Mouse (Mus musculus) embryonic facial prominence, embryonic 12.5 days (tissue): ENCODE results near the gene Tanc1. TPM values are rescaled to one million over a fixed set of nuclear protein-coding genes. Genes with fewer than 3 reads are reported as not detected.

Experiments used
- ATAC-seq: fragments of 200-750 bp; cut with Nextera tagmentation; 2 replicates; pipeline ENCODE4 v1.8.0; 2017; ENCODE audit not compliant: insufficient number of reproducible peaks, insufficient read depth, low FRiP score, low TSS enrichment
- H3K27ac ChIP-seq: fragments of 300-500 bp; sonication (generic); 2 replicates; pipeline ENCODE4 v1.5.1; 2016; ENCODE audit warnings: mild to moderate bottlenecking
- H3K27me3 ChIP-seq: fragments of 300-500 bp; sonication (generic); 2 replicates; pipeline ENCODE4 v1.6.1; 2016; ENCODE audit warnings: mild to moderate bottlenecking, moderate library complexity
- H3K36me3 ChIP-seq: fragments of 300-500 bp; sonication (generic); 2 replicates; pipeline ENCODE4 v1.6.1; 2016; ENCODE audit warnings: mild to moderate bottlenecking
- H3K4me1 ChIP-seq: fragments of 300-500 bp; sonication (generic); 2 replicates; pipeline ENCODE4 v1.6.1; 2016
- H3K4me2 ChIP-seq: fragments of 300-500 bp; sonication (generic); replicated peaks from 2 replicates; pipeline ENCODE4 v1.6.1; 2016; ENCODE audit warnings: mild to moderate bottlenecking, moderate library complexity
- H3K4me3 ChIP-seq: fragments of 300-500 bp; sonication (generic); 2 replicates; pipeline ENCODE4 v1.5.1; 2016; ENCODE audit warnings: mild to moderate bottlenecking
- H3K9ac ChIP-seq: fragments of 300-500 bp; sonication (generic); 2 replicates; pipeline ENCODE4 v1.6.1; 2016; ENCODE audit warnings: mild to moderate bottlenecking, moderate library complexity
- H3K9me3 ChIP-seq: fragments of 300-500 bp; sonication (generic); 2 replicates; pipeline ENCODE4 v1.6.1; 2016; ENCODE audit warnings: mild to moderate bottlenecking, moderate library complexity
- WGBS: fragments of 180-500 bp; shearing (Covaris S2); methylation state at CpG from one replicate; pipeline ENCODE4 v1.1.7; 2016; 5-methylcytosine and 5-hydroxymethylcytosine counted together
- polyA plus RNA-seq: library from polyadenylated mRNA; unstranded; fragments of >200 nt; fragmentation: Nextera tagmentation; extraction: Ambion mirVana; gene quantifications from 2 replicates; pipeline ENCODE4 v1.2.1, GENCODE M21; 2016

Tanc1 gene
- polyA plus RNA-seq, 1 experiment from 2014 or later: 37.5 TPM

- WGBS: 54% methylated on average over 5 of the region's 5 CpGs
- 0 out of 2 replicates have a peak, but pooled peaks cover 4% of the 10 kb centered on the region for H3K36me3 ChIP-seq
- no peak overlapping the region for H3K27ac ChIP-seq
- no peaks in the 10 kb centered on the region for H3K9me3 ChIP-seq
- no peak overlapping the region for H3K4me3 ChIP-seq
- no peaks in the 10 kb centered on the region for H3K27me3 ChIP-seq
- no peak overlapping the region for H3K9ac ChIP-seq
- no peak overlapping the region for H3K4me2 ChIP-seq
- ATAC-seq: no peak
- peaks cover 34% of the 10 kb centered on the region for H3K4me1 ChIP-seq
These were observed 121.6 kb downstream of the Tanc1 start for GRCm38 (mm10) chr2:59733410-59733809.

DNA sequence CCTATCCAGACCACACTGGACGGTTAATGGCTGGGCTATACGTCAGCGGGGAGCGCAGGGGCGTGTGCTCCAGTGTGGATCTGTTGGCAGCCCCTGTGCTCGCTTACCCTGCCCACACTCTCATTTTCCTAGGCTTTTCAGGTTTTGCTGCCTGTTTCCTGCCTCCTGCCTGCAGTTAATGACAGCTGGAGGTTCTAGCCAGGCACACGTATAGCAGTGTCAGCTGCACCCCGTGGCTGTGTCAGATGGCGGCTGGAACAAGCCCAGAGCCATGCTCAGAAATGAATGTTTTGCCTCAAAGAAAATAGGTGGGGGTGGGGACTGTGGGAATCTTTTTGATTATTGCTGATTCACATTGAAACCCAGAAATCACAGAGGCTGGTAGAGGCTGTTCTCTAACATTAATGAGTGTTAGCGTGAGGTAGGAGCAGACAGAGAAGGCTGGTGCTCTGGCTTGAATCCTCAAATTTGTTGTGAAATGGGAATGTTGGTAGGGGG, 124.6 kb downstream of the Tanc1 start:
- no peak overlapping the region for H3K9ac ChIP-seq
- no peak overlapping the region for H3K4me2 ChIP-seq
- peak overlapping the region; percentile 54 for H3K27ac ChIP-seq
- H3K4me3 ChIP-seq: no peak overlapping the region
- no peaks in the 10 kb centered on the region for H3K9me3 ChIP-seq
- no peaks in the 10 kb centered on the region for H3K36me3 ChIP-seq
- WGBS: 57% methylated on average over 10 of the region's 10 CpGs
- no peaks in the 10 kb centered on the region for H3K27me3 ChIP-seq
- ATAC-seq: no peak; the same call in 1 of the 2 replicates
- H3K4me1 ChIP-seq: peaks cover 37% of the 10 kb centered on the region

DNA sequence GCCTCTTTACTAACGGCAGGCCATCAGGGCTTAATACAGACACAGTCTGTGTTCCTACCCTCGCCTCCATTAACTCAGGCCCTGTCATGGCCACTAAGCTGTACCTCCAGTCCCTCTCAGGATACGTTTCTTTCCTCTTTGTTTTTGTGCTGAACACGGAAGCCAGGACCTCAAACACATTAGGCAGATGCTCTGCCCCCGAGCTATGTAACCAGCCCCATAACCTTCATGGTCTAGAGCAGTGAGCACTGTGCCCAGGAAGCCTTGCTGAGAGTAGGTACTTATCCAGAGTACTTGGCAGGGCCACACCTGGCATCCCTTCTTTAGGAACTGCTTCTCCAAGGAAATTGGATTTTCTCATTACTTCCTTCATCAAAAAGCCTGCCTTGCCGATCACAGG, 125.5 kb downstream of the Tanc1 start:
- WGBS: 74% methylated on average over 6 of the region's 6 CpGs
- peaks cover 46% of the 10 kb centered on the region for H3K4me1 ChIP-seq
- no peak overlapping the region for H3K27ac ChIP-seq
- H3K4me2 ChIP-seq: no peak overlapping the region
- no peak overlapping the region for H3K9ac ChIP-seq
- no peak overlapping the region for H3K4me3 ChIP-seq
- no peaks in the 10 kb centered on the region for H3K36me3 ChIP-seq
- no peaks in the 10 kb centered on the region for H3K9me3 ChIP-seq
- ATAC-seq: no peak
- H3K27me3 ChIP-seq: no peaks in the 10 kb centered on the region

- H3K4me1 ChIP-seq: peaks cover 47% of the 10 kb centered on the region
- 77% methylated on average over 5 of the region's 5 CpGs for WGBS
- no peaks in the 10 kb centered on the region for H3K27me3 ChIP-seq
- no peak for ATAC-seq
- H3K36me3 ChIP-seq: no peaks in the 10 kb centered on the region
- no peak overlapping the region for H3K4me2 ChIP-seq
- no peaks in the 10 kb centered on the region for H3K9me3 ChIP-seq
- H3K27ac ChIP-seq: no peak overlapping the region
- no peak overlapping the region for H3K9ac ChIP-seq
- H3K4me3 ChIP-seq: no peak overlapping the region
These were observed 126.5 kb downstream of the Tanc1 start for GRCm38 (mm10) chr2:59738356-59738755.

DNA sequence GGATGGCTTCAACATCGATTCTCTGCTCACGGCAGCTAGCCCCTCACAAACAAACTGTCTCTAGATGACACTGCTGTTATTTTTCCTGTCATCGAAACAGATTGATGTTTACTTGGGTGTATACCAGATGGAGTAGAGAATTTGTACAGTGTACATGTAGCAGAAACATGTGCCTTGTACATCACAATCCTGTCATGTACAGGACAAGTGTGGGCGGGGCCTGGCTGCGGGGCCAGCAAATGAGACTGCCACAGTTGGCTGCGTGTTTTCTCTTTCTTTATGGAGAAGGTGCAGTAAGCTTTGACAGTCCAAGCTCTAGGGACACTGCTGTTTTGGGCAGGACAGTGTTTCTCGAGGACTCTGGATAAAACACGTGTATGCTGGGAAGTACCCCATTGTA, 127.2 kb downstream of the Tanc1 start:
- Histone ChIP-seq H3K36me3 (no peaks in the 10 kb centered on the region), H3K4me3 (no peak overlapping the region), H3K4me2 (no peak overlapping the region), H3K27ac (no peak overlapping the region), H3K4me1 (peaks cover 41% of the 10 kb centered on the region), H3K9ac (no peak overlapping the region), H3K27me3 (no peaks in the 10 kb centered on the region), H3K9me3 (no peaks in the 10 kb centered on the region)
- no peak for ATAC-seq
- 82% methylated on average over 8 of the region's 8 CpGs for WGBS

GRCm38 (mm10) chr2:59742500-59743116, 130.8 kb downstream of the Tanc1 start:
- H3K27me3 ChIP-seq: no peaks in the 10 kb centered on the region
- H3K9me3 ChIP-seq: no peaks in the 10 kb centered on the region
- no peaks in the 10 kb centered on the region for H3K36me3 ChIP-seq
- no peak overlapping the region for H3K4me3 ChIP-seq
- no peak for ATAC-seq
- H3K4me2 ChIP-seq: no peak overlapping the region
- H3K4me1 ChIP-seq: peaks cover 21% of the 10 kb centered on the region
- H3K27ac ChIP-seq: peak overlapping the region; percentile 48; the same call in 1 of the 2 replicates
- 56% methylated on average over 12 of the region's 12 CpGs for WGBS
- no peak overlapping the region for H3K9ac ChIP-seq

GRCm38 (mm10) chr2:59745428-59745827, 133.6 kb downstream of the Tanc1 start:
- no peak overlapping the region for H3K4me3 ChIP-seq
- no peak for ATAC-seq
- H3K9ac ChIP-seq: no peak overlapping the region
- WGBS: 30% methylated on average over 6 of the region's 6 CpGs
- no peak overlapping the region for H3K4me2 ChIP-seq
- peaks cover 14% of the 10 kb centered on the region for H3K4me1 ChIP-seq
- H3K36me3 ChIP-seq: no peaks in the 10 kb centered on the region
- H3K9me3 ChIP-seq: no peaks in the 10 kb centered on the region
- H3K27me3 ChIP-seq: no peaks in the 10 kb centered on the region
- H3K27ac ChIP-seq: no peak overlapping the region

DNA sequence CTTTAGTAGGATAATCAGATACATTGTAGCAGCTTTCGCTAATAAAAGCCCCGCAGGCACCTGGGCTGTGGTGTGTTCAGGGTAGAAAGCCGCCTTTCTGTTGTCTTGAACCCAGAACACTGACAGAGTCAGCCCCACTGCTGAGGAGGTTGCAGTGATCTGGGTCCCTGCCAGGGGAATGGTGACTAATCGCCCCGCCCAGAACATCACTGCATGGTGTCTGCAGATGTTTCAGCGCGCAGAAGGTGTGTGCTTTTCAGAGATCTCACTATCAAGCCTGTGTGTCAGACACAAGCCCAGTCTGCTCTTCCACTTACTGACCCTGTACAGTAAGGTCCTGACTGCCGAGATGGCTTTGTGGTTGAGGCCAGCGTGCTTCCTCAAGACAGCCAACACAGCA, 134.2 kb downstream of the Tanc1 start:
- Histone ChIP-seq H3K9me3 (no peaks in the 10 kb centered on the region), H3K9ac (no peak overlapping the region), H3K4me3 (no peak overlapping the region), H3K36me3 (no peaks in the 10 kb centered on the region), H3K4me1 (peaks cover 19% of the 10 kb centered on the region), H3K27ac (no peak overlapping the region), H3K4me2 (no peak overlapping the region), H3K27me3 (no peaks in the 10 kb centered on the region)
- 86% methylated on average over 9 of the region's 9 CpGs for WGBS
- no peak; the same call in 1 of the 2 replicates for ATAC-seq

GRCm38 (mm10) chr2:59747757-59748156, 135.9 kb downstream of the Tanc1 start:
- no peak overlapping the region for H3K4me2 ChIP-seq
- no peak overlapping the region for H3K4me3 ChIP-seq

GRCm38 (mm10) chr2:59749371-59749770, 137.5 kb downstream of the Tanc1 start:
- ATAC-seq: no peak
- Histone ChIP-seq H3K4me2 (no peak overlapping the region), H3K36me3 (no peaks in the 10 kb centered on the region), H3K9me3 (no peaks in the 10 kb centered on the region), H3K27ac (no peak overlapping the region), H3K9ac (no peak overlapping the region), H3K27me3 (no peaks in the 10 kb centered on the region), H3K4me1 (peaks cover 11% of the 10 kb centered on the region; the same call in 1 of the 2 replicates), H3K4me3 (no peak overlapping the region)
- WGBS: 39% methylated on average over 10 of the region's 10 CpGs

More at GRCm38 (mm10) chr2:59747757-59748156, 135.9 kb downstream of the Tanc1 start:
- H3K27me3 ChIP-seq: no peaks in the 10 kb centered on the region
- H3K27ac ChIP-seq: no peak overlapping the region
- ATAC-seq: no peak
- H3K36me3 ChIP-seq: no peaks in the 10 kb centered on the region
- no peaks in the 10 kb centered on the region for H3K9me3 ChIP-seq
- peaks cover 11% of the 10 kb centered on the region; the same call in 1 of the 2 replicates for H3K4me1 ChIP-seq
- no peak overlapping the region for H3K9ac ChIP-seq
- WGBS: 95% methylated on average over 9 of the region's 9 CpGs

DNA sequence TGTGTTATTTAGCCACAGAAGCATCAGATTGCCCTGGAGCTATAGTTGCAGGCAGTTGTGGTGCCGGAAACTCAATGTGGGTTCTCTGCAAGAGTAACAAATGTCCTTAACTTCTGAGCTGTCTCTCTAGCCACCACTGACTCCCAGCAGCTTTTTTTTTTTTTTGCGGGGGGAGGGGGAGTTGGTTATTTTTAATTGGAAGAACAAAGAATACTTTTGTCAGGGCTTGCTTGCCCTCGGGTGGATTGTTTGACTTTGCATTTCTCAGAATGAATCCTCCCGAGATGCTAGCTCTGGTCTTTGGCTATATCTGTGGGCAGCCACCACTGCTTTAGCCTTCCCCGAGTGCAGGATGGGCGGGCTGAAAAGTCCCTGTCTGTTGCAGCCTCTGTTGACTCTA, 139.3 kb downstream of the Tanc1 start:
- H3K27me3 ChIP-seq: no peaks in the 10 kb centered on the region
- WGBS: 41% methylated on average over 6 of the region's 6 CpGs
- H3K4me3 ChIP-seq: no peak overlapping the region
- H3K9ac ChIP-seq: no peak overlapping the region
- no peaks in the 10 kb centered on the region for H3K9me3 ChIP-seq
- no peaks in the 10 kb centered on the region for H3K36me3 ChIP-seq
- peaks cover 19% of the 10 kb centered on the region for H3K4me1 ChIP-seq
- 0 out of 2 replicates have a peak overlapping the region, but pooled peaks have one; percentile 46 for H3K27ac ChIP-seq
- no peak overlapping the region for H3K4me2 ChIP-seq
- ATAC-seq: no peak

DNA sequence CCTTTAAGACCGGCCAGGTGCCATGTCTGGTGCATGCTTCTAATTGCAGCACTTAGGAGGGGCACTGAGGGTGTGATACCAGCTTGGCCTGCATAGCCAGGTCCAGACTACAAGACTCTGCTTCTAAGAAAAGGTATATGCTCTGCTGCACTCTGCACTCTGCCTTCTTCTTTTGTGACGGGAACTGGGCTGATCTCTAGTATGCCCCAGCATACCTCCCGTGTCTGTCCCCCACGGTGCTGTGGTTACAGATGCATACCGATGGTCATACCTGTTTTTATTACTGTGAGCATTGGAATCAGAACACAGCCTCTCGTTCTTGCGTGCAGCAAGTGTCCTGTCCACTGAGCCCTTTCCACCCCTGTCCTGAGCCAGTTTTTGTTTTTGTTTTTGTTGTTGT, 140.3 kb downstream of the Tanc1 start:
- 82% methylated on average over 7 of the region's 7 CpGs for WGBS
- Histone ChIP-seq H3K9me3 (no peaks in the 10 kb centered on the region), H3K4me2 (no peak overlapping the region), H3K27ac (no peak overlapping the region), H3K27me3 (no peaks in the 10 kb centered on the region), H3K9ac (no peak overlapping the region), H3K4me3 (no peak overlapping the region), H3K36me3 (no peaks in the 10 kb centered on the region), H3K4me1 (peaks cover 26% of the 10 kb centered on the region)
- ATAC-seq: no peak
